Mouse (Mus musculus) kidney, adult 2 months (tissue): ENCODE data around the gene Prss30. TPM values are rescaled to one million over a fixed set of nuclear protein-coding genes. Genes with fewer than 3 reads are reported as not detected.

Experiments
- DNase-seq: peaks from one replicate; pipeline ENCODE4 v3.0.0; 2021
- H3K27ac ChIP-seq: fragments of 200-500 bp; 2 replicates; pipeline ENCODE4 v1.5.1; 2012; ENCODE audit warnings: low read depth, low read length, control low read depth, inconsistent platforms; ENCODE audit not compliant: insufficient read depth
- H3K27me3 ChIP-seq: fragments of 200-500 bp; replicated peaks from 2 replicates; pipeline ENCODE4 v1.6.1; 2012; ENCODE audit warnings: mild to moderate bottlenecking, moderate library complexity, low read length, inconsistent platforms; ENCODE audit not compliant: control insufficient read depth, insufficient read depth
- H3K36me3 ChIP-seq: fragments of 200-500 bp; 2 replicates; pipeline ENCODE4 v1.6.1; 2012; ENCODE audit warnings: mild to moderate bottlenecking, moderate library complexity, low read length, inconsistent platforms; ENCODE audit not compliant: control insufficient read depth, insufficient read depth
- H3K4me1 ChIP-seq: fragments of 200-500 bp; 2 replicates; pipeline ENCODE4 v1.6.1; 2011; ENCODE audit warnings: low read length; ENCODE audit not compliant: control insufficient read depth, insufficient read depth
- H3K4me3 ChIP-seq: fragments of 200-500 bp; 2 replicates; pipeline ENCODE4 v1.5.1; 2011; ENCODE audit warnings: mild to moderate bottlenecking, low read depth, low read length, control low read depth; ENCODE audit not compliant: insufficient read depth
- CTCF ChIP-seq: fragments of 200-500 bp; conservative IDR thresholded peaks from 2 replicates; pipeline ENCODE4 v1.5.1; 2011; ENCODE audit warnings: low read depth, mild to moderate bottlenecking, control low read depth, low read length, moderate library complexity, mixed read lengths; ENCODE audit not compliant: insufficient read depth, insufficient read length
- POLR2A ChIP-seq: fragments of 200-500 bp; IDR thresholded peaks from one replicate; pipeline ENCODE4 v1.6.1; 2011; ENCODE audit warnings: low read depth, low read length, control low read depth
- WGBS: fragments of 180-500 bp; shearing (Covaris S2); methylation state at CpG from one replicate; pipeline ENCODE4 v1.1.7; 2018; 5-methylcytosine and 5-hydroxymethylcytosine counted together
- polyA plus RNA-seq: library from polyadenylated mRNA; depleted of rRNA; stranded (reverse); fragments of >200 nt; gene quantifications from 2 replicates; pipeline ENCODE4 v1.2.3, GENCODE M21; 2012; rRNA removed

Gene Prss30
- polyA plus RNA-seq, 1 experiment: 0.95 TPM

DNA sequence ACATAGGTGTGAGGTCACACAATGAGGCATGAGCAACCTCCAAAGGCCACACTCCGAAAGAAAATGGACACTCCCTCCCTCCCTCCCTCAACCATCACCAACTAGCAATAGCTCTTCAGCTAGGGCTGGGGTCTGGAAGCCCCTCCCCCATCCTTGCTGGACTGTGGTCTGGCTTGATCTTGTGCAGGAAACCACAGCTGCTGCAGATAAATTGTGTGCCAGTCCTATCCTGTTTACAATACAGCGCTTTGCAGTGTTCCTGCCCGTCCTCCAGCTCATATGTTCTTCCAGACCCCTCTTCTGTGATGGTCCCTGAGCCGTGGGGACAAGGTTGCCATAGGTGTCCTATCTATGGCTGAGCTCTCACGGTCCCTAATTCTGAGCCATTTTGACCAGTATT is 49.2 kb downstream of the Prss30 start:
- Histone ChIP-seq H3K4me1 (no peaks in the 10 kb centered on the region), H3K27me3 (no peaks in the 10 kb centered on the region), H3K36me3 (no peaks in the 10 kb centered on the region), H3K4me3 (no peak overlapping the region), H3K27ac (no peak overlapping the region)
- TF ChIP-seq CTCF (no peak), POLR2A (no peak)
- no peak for DNase-seq
- 83% methylated on average over 5 of the region's 5 CpGs for WGBS

- no peak for TF ChIP-seq CTCF
- TF ChIP-seq POLR2A: no peak
- H3K27ac ChIP-seq: peak overlapping the region; percentile 14
- H3K4me1 ChIP-seq: no peaks in the 10 kb centered on the region
- no peaks in the 10 kb centered on the region for H3K27me3 ChIP-seq
- WGBS: under 1% methylated on average over 14 of the region's 14 CpGs
- peak overlapping the region; percentile 93 for H3K4me3 ChIP-seq
- H3K36me3 ChIP-seq: no peaks in the 10 kb centered on the region
- peak; percentile 62 for DNase-seq
Observed at GRCm38 (mm10) chr17:23925090-23925493, 55.3 kb downstream of the Prss30 start.

- Histone ChIP-seq H3K4me1 (no peaks in the 10 kb centered on the region), H3K36me3 (no peaks in the 10 kb centered on the region), H3K27me3 (no peaks in the 10 kb centered on the region), H3K27ac (no peak overlapping the region), H3K4me3 (peak overlapping the region; percentile 93)
- TF ChIP-seq CTCF (no peak), POLR2A (peak; percentile 53)
- WGBS: 0% methylated on average over 29 of the region's 29 CpGs
- peak; percentile 97 for DNase-seq
Observed at GRCm38 (mm10) chr17:23924531-23925007, 55.8 kb downstream of the Prss30 start.

Other genes starting within 250 kb of the Prss30 start
- 9.7 and 10.8 TPM in 2 replicates for gene Paqr4, start 239.7 kb downstream of the Prss30 start, polyA plus RNA-seq
- gene Kremen2, start 234.7 kb downstream of the Prss30 start, polyA plus RNA-seq: 0.17 and 0.27 TPM in 2 replicates
- 41.7 and 45.2 TPM in 2 replicates for gene Flywch1, start 209.0 kb downstream of the Prss30 start, polyA plus RNA-seq
- 9.3 and 12.2 TPM in 2 replicates for gene Flywch2, start 194.5 kb downstream of the Prss30 start, polyA plus RNA-seq
- gene Srrm2, start 190.0 kb downstream of the Prss30 start, polyA plus RNA-seq: 394 and 443 TPM in 2 replicates
- 687 and 762 TPM in 2 replicates for gene Elob, start 151.4 kb downstream of the Prss30 start, polyA plus RNA-seq
- gene Prss33, start 144.5 kb downstream of the Prss30 start, polyA plus RNA-seq: not detected in 2 replicates
- gene Prss32, start 136.7 kb downstream of the Prss30 start, polyA plus RNA-seq: not detected in 2 replicates
- gene Prss41, start 136.4 kb downstream of the Prss30 start, polyA plus RNA-seq: 0.08 and 0.16 TPM in 2 replicates
- 0.14 TPM in 2 replicates for gene Prss21, start 112.5 kb downstream of the Prss30 start, polyA plus RNA-seq
- not detected in 2 replicates for gene Dcpp1, start 99.7 kb downstream of the Prss30 start, polyA plus RNA-seq
- not detected in 2 replicates for gene Dcpp2, start 99.7 kb downstream of the Prss30 start, polyA plus RNA-seq
- gene Dcpp3, start 63.1 kb downstream of the Prss30 start, polyA plus RNA-seq: not detected in 2 replicates
- gene Sbp, start 38.9 kb downstream of the Prss30 start, polyA plus RNA-seq: not detected in 2 replicates
- gene Sbpl, start 25.3 kb downstream of the Prss30 start, polyA plus RNA-seq: not detected in 2 replicates
- gene Prss22, start 17.5 kb upstream of the Prss30 start, polyA plus RNA-seq: 0.23 and 0.26 TPM in 2 replicates
- gene Prss27, start 57.6 kb upstream of the Prss30 start, polyA plus RNA-seq: 0.16 and 0.30 TPM in 2 replicates
- 16.1 and 16.5 TPM in 2 replicates for gene Kctd5, start 92.9 kb upstream of the Prss30 start, polyA plus RNA-seq
- gene Pdpk1, start 170.4 kb upstream of the Prss30 start, polyA plus RNA-seq: 17.1 and 19.4 TPM in 2 replicates
- 124 and 136 TPM in 2 replicates for gene Amdhd2, start 183.2 kb upstream of the Prss30 start, polyA plus RNA-seq
- 2,489 and 2,561 TPM in 2 replicates for gene Atp6v0c, start 189.1 kb upstream of the Prss30 start, polyA plus RNA-seq
- gene Tbc1d24, start 225.0 kb upstream of the Prss30 start, polyA plus RNA-seq: 14.4 and 15.0 TPM in 2 replicates
- 0.72 and 1.2 TPM in 2 replicates for gene Ntn3, start 229.0 kb upstream of the Prss30 start, polyA plus RNA-seq
- gene Tedc2, start 240.3 kb upstream of the Prss30 start, polyA plus RNA-seq: 4.6 and 5.2 TPM in 2 replicates